Mouse (Mus musculus) liver, embryonic 12.5 days (tissue): ENCODE measurements around the gene Tmem37. TPM values are rescaled to one million over a fixed set of nuclear protein-coding genes. Genes with fewer than 3 reads are reported as not detected.

Experiments
- ATAC-seq: fragments of 200-750 bp; cut with Nextera tagmentation; 2 replicates; pipeline ENCODE4 v1.8.0; 2017; ENCODE audit warnings: moderate number of reproducible peaks, mild to moderate bottlenecking, moderate library complexity
- H3K27ac ChIP-seq: fragments of 300-500 bp; sonication (generic); 2 replicates; pipeline ENCODE4 v1.5.1; 2016; ENCODE audit warnings: mild to moderate bottlenecking
- H3K27me3 ChIP-seq: fragments of 300-500 bp; sonication (generic); replicated peaks from 2 replicates; pipeline ENCODE4 v1.6.1; 2016; ENCODE audit warnings: mild to moderate bottlenecking, moderate library complexity
- H3K36me3 ChIP-seq: fragments of 300-500 bp; sonication (generic); 2 replicates; pipeline ENCODE4 v1.6.1; 2016; ENCODE audit warnings: mild to moderate bottlenecking, moderate library complexity
- H3K4me1 ChIP-seq: fragments of 300-500 bp; sonication (generic); 2 replicates; pipeline ENCODE4 v1.6.1; 2016
- H3K4me2 ChIP-seq: fragments of 300-500 bp; sonication (generic); 2 replicates; pipeline ENCODE4 v1.6.1; 2016; ENCODE audit warnings: mild to moderate bottlenecking, moderate library complexity
- H3K4me3 ChIP-seq: fragments of 300-500 bp; sonication (generic); 2 replicates; pipeline ENCODE4 v1.5.1; 2016; ENCODE audit warnings: mild to moderate bottlenecking, moderate library complexity
- H3K9ac ChIP-seq: fragments of 300-500 bp; sonication (generic); 2 replicates; pipeline ENCODE4 v1.6.1; 2016; ENCODE audit warnings: mild to moderate bottlenecking, moderate library complexity
- H3K9me3 ChIP-seq: fragments of 300-500 bp; sonication (generic); replicated peaks from 2 replicates; pipeline ENCODE4 v1.6.1; 2016; ENCODE audit warnings: mild to moderate bottlenecking, moderate library complexity
- WGBS: fragments of 180-500 bp; shearing (Covaris S2); methylation state at CpG from one replicate; pipeline ENCODE4 v1.1.7; 2016; ENCODE audit not compliant: insufficient replicate concordance; 5-methylcytosine and 5-hydroxymethylcytosine counted together
- polyA plus RNA-seq: library from polyadenylated mRNA; unstranded; fragments of >200 nt; fragmentation: Nextera tagmentation; extraction: Ambion mirVana; gene quantifications from 2 replicates; pipeline ENCODE4 v1.2.1, GENCODE M21; 2016

Tmem37 gene
- polyA plus RNA-seq, 1 experiment from 2014 or later = 37.0 TPM

- H3K4me3 ChIP-seq = no peak overlapping the region
- no peak overlapping the region for H3K27ac ChIP-seq
- no peaks in the 10 kb centered on the region for H3K4me1 ChIP-seq
- H3K4me2 ChIP-seq = no peak overlapping the region
- no peaks in the 10 kb centered on the region for H3K36me3 ChIP-seq
- no peak overlapping the region for H3K9ac ChIP-seq
- no peaks in the 10 kb centered on the region for H3K9me3 ChIP-seq
- 64% methylated on average over 6 of the region's 6 CpGs for WGBS
- no peaks in the 10 kb centered on the region for H3K27me3 ChIP-seq
- no peak for ATAC-seq
Observed at GRCm38 (mm10) chr1:120054997-120055396, 18.9 kb downstream of the Tmem37 start.

- no peak for ATAC-seq
- no peak overlapping the region for H3K9ac ChIP-seq
- H3K4me3 ChIP-seq = no peak overlapping the region
- H3K9me3 ChIP-seq = no peaks in the 10 kb centered on the region
- H3K27me3 ChIP-seq = no peaks in the 10 kb centered on the region
- H3K27ac ChIP-seq = no peak overlapping the region
- no peaks in the 10 kb centered on the region for H3K36me3 ChIP-seq
- H3K4me2 ChIP-seq = no peak overlapping the region
- H3K4me1 ChIP-seq = no peaks in the 10 kb centered on the region
- 17% methylated on average over 1 of the region's 1 CpGs for WGBS
Observed at GRCm38 (mm10) chr1:120051070-120051469, 22.8 kb downstream of the Tmem37 start.

- Histone ChIP-seq H3K4me3 (no peak overlapping the region), H3K9ac (no peak overlapping the region), H3K4me1 (no peaks in the 10 kb centered on the region), H3K27ac (no peak overlapping the region), H3K27me3 (no peaks in the 10 kb centered on the region), H3K9me3 (no peaks in the 10 kb centered on the region), H3K4me2 (no peak overlapping the region), H3K36me3 (no peaks in the 10 kb centered on the region)
- ATAC-seq = no peak
Observed at GRCm38 (mm10) chr1:120047325-120047724, 26.5 kb downstream of the Tmem37 start.

- H3K9me3 ChIP-seq = no peaks in the 10 kb centered on the region
- H3K36me3 ChIP-seq = no peaks in the 10 kb centered on the region
- H3K4me1 ChIP-seq = no peaks in the 10 kb centered on the region
- no peak overlapping the region for H3K4me3 ChIP-seq
- ATAC-seq = no peak
- H3K27me3 ChIP-seq = no peaks in the 10 kb centered on the region
- H3K4me2 ChIP-seq = no peak overlapping the region
- no peak overlapping the region for H3K27ac ChIP-seq
- no peak overlapping the region for H3K9ac ChIP-seq
- WGBS = 68% methylated on average over 16 of the region's 16 CpGs
Observed at GRCm38 (mm10) chr1:120044584-120044983, 29.3 kb downstream of the Tmem37 start.

- Histone ChIP-seq H3K36me3 (no peaks in the 10 kb centered on the region), H3K27ac (no peak overlapping the region), H3K4me1 (no peaks in the 10 kb centered on the region), H3K4me3 (no peak overlapping the region), H3K27me3 (no peaks in the 10 kb centered on the region), H3K9ac (no peak overlapping the region), H3K9me3 (no peaks in the 10 kb centered on the region), H3K4me2 (no peak overlapping the region)
- no peak for ATAC-seq
- WGBS = 78% methylated on average over 8 of the region's 8 CpGs
Observed at GRCm38 (mm10) chr1:120042421-120042820, 31.5 kb downstream of the Tmem37 start.

GRCm38 (mm10) chr1:120038594-120038993 is 35.3 kb downstream of the Tmem37 start:
- Histone ChIP-seq H3K36me3 (no peaks in the 10 kb centered on the region), H3K4me3 (no peak overlapping the region), H3K4me2 (no peak overlapping the region), H3K4me1 (no peaks in the 10 kb centered on the region), H3K9me3 (no peaks in the 10 kb centered on the region), H3K27ac (no peak overlapping the region), H3K27me3 (no peaks in the 10 kb centered on the region), H3K9ac (no peak overlapping the region)
- no peak for ATAC-seq
- WGBS = 50% methylated on average over 9 of the region's 9 CpGs

- H3K9ac ChIP-seq = no peak overlapping the region
Observed at GRCm38 (mm10) chr1:120037021-120037683, 36.7 kb downstream of the Tmem37 start.

GRCm38 (mm10) chr1:120035456-120036034 is 38.3 kb downstream of the Tmem37 start:
- H3K36me3 ChIP-seq = no peaks in the 10 kb centered on the region
- no peaks in the 10 kb centered on the region for H3K27me3 ChIP-seq
- no peak overlapping the region for H3K4me3 ChIP-seq
- H3K27ac ChIP-seq = no peak overlapping the region
- WGBS = 69% methylated on average over 7 of the region's 7 CpGs
- no peak overlapping the region for H3K4me2 ChIP-seq
- no peak for ATAC-seq
- no peaks in the 10 kb centered on the region for H3K4me1 ChIP-seq
- no peaks in the 10 kb centered on the region for H3K9me3 ChIP-seq
- no peak overlapping the region for H3K9ac ChIP-seq

More at GRCm38 (mm10) chr1:120037021-120037683, 36.7 kb downstream of the Tmem37 start:
- no peak overlapping the region for H3K4me3 ChIP-seq
- no peak overlapping the region for H3K4me2 ChIP-seq
- H3K36me3 ChIP-seq = no peaks in the 10 kb centered on the region
- no peak for ATAC-seq
- no peaks in the 10 kb centered on the region for H3K4me1 ChIP-seq
- no peaks in the 10 kb centered on the region for H3K9me3 ChIP-seq
- 61% methylated on average over 9 of the region's 9 CpGs for WGBS
- H3K27ac ChIP-seq = no peak overlapping the region
- no peaks in the 10 kb centered on the region for H3K27me3 ChIP-seq

- ATAC-seq = no peak
- no peak overlapping the region for H3K27ac ChIP-seq
- no peaks in the 10 kb centered on the region for H3K27me3 ChIP-seq
- H3K9me3 ChIP-seq = no peaks in the 10 kb centered on the region
- no peak overlapping the region for H3K9ac ChIP-seq
- H3K4me2 ChIP-seq = no peak overlapping the region
- 73% methylated on average over 1 of the region's 1 CpGs for WGBS
- no peak overlapping the region for H3K4me3 ChIP-seq
- no peaks in the 10 kb centered on the region for H3K36me3 ChIP-seq
- no peaks in the 10 kb centered on the region for H3K4me1 ChIP-seq
Observed at GRCm38 (mm10) chr1:120034793-120035192, 39.1 kb downstream of the Tmem37 start.

- Histone ChIP-seq H3K27ac (no peak overlapping the region), H3K36me3 (no peaks in the 10 kb centered on the region), H3K9ac (no peak overlapping the region), H3K27me3 (no peaks in the 10 kb centered on the region), H3K4me1 (no peaks in the 10 kb centered on the region), H3K9me3 (no peaks in the 10 kb centered on the region), H3K4me3 (no peak overlapping the region), H3K4me2 (no peak overlapping the region)
- 64% methylated on average over 2 of the region's 2 CpGs for WGBS
- ATAC-seq = no peak
Observed at GRCm38 (mm10) chr1:120033469-120033854, 40.4 kb downstream of the Tmem37 start.

- Histone ChIP-seq H3K4me3 (no peak overlapping the region), H3K9ac (no peak overlapping the region), H3K27me3 (no peaks in the 10 kb centered on the region), H3K4me1 (no peaks in the 10 kb centered on the region), H3K9me3 (no peaks in the 10 kb centered on the region), H3K27ac (no peak overlapping the region), H3K4me2 (no peak overlapping the region), H3K36me3 (no peaks in the 10 kb centered on the region)
- ATAC-seq = peak; percentile 68
- WGBS = 37% methylated on average over 10 of the region's 10 CpGs
Observed at GRCm38 (mm10) chr1:120032804-120033468, 40.9 kb downstream of the Tmem37 start.

- no peak overlapping the region for H3K9ac ChIP-seq
- no peaks in the 10 kb centered on the region for H3K9me3 ChIP-seq
- no peak overlapping the region for H3K4me3 ChIP-seq
- H3K27ac ChIP-seq = no peak overlapping the region
- no peak for ATAC-seq
- no peaks in the 10 kb centered on the region for H3K27me3 ChIP-seq
- H3K36me3 ChIP-seq = no peaks in the 10 kb centered on the region
- WGBS = 64% methylated on average over 3 of the region's 3 CpGs
- H3K4me2 ChIP-seq = no peak overlapping the region
- no peaks in the 10 kb centered on the region for H3K4me1 ChIP-seq
Observed at GRCm38 (mm10) chr1:120030474-120030873, 43.4 kb downstream of the Tmem37 start.
